In the genomic region with DNA sequence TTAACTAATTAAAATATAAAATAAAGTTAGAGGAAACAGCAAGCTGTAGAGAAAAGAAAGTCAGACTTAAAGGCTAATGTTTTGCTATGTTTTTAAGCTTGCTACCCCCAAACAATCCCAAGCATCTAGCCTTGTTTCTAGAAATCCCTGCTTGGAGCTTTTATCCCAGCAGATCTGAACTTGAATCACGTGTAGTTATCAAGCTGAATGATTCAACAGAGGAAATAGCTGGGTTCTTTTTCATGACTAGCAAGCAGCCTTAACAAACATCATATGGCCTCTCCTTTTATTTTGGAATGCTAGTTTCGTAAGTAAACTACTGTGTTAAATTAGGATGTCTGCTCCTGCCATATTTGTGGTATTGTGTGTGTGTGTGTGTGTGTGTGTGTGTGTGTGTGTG, we compare ENCODE assay signal across 19 mouse cellular contexts. TPM values are rescaled to one million over a fixed set of nuclear protein-coding genes. Genes with fewer than 3 reads are reported as not detected.
"Had no signal": no experiment of that assay in that cellular context is flagged by ENCODE, and none has a peak within 500 bp of the region (broad histone marks: within the 10 kb centered on the region; RNA-seq: fewer than 3 reads in every experiment).

No protein-coding gene starts in this region.

- DNase-seq: lung, adult 18-20 months; lung, embryonic 14.5 days; lung, postnatal 10 days; lung, postnatal 4 days; midbrain, embryonic 14.5 days; right cerebral cortex, postnatal 14 days; thymus, adult 2 months; thymus, postnatal 25 days; thymus, postnatal 4 days had no signal

- H3K27ac ChIP-seq: midbrain, embryonic 10.5 days; midbrain, embryonic 12.5 days; neural tube, embryonic 13.5 days; neural tube, embryonic 15.5 days; stomach, embryonic 15.5 days; stomach, postnatal 0 days had no signal

- H3K4me1 ChIP-seq: stomach, embryonic 15.5 days had no signal

- H3K4me3 ChIP-seq: midbrain, embryonic 10.5 days; midbrain, embryonic 12.5 days; myocyte; neural tube, embryonic 13.5 days; neural tube, embryonic 15.5 days; stomach, embryonic 15.5 days had no signal

RNA-seq across cellular contexts. Expression of a gene that starts 21.9 kb away (rescaled TPM):
- total RNA-seq: megakaryocyte, adult 5-6 weeks; megakaryocyte-erythroid progenitor cell, adult 5-6 weeks had no signal

RNA-seq across cellular contexts. Expression of a gene that starts 47.1 kb away (rescaled TPM):
- total RNA-seq: megakaryocyte, adult 5-6 weeks; megakaryocyte-erythroid progenitor cell, adult 5-6 weeks had no signal
- polyA plus RNA-seq: spleen, adult 2 months; thymus, adult 2 months had no signal
